Mouse (Mus musculus): ENCODE measurements around the gene Rpia.

DNA sequence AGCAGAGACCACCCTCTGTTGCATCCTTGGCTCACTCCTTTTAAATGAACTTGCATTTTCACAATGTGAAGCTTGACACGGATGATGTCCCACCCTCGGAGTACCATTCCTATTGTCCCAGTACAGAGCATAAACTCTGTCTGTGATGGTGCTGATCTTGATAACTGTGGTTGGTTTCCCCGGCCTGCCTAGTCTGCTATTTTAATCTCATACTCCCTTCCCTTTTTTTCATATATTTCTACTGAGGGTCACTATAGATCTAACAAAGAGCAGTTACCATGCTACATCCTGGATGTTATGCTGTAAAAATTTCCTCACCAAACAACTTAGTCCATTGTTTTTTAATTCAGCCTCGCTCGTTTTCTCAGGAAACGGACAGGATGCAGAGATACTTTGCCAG is 4.9 kb upstream of the Rpia start:
- no peak for TF ChIP-seq CTCF (IDR thresholded peaks at IDR 0.05; ENCODE audit: control insufficient read depth, insufficient read depth, low read length)
- no peak for TF ChIP-seq POLR2A (IDR thresholded peaks at IDR 0.05; ENCODE audit: borderline replicate concordance, control insufficient read depth, low read depth, low read length)
